Mouse (Mus musculus) liver, postnatal 0 days (tissue): ENCODE measurements around the gene Tbccd1. TPM values are rescaled to one million over a fixed set of nuclear protein-coding genes. Genes with fewer than 3 reads are reported as not detected.
"Not testable (repeated sequence)": the region's sequence is repeated elsewhere in the genome, so short reads cannot be mapped to it uniquely, and the experiment has no call there.

Source experiments
- ATAC-seq: fragments of 200-750 bp; cut with Nextera tagmentation; 2 replicates; pipeline ENCODE4 v1.8.0; 2017; ENCODE audit warnings: mild to moderate bottlenecking, moderate library complexity
- DNase-seq: peaks from one replicate; pipeline ENCODE4 v3.0.0-alpha.2; 2016
- H3K27ac ChIP-seq: fragments of 300-500 bp; sonication (generic); 2 replicates; pipeline ENCODE4 v1.5.1; 2014; ENCODE audit warnings: antibody characterized with exemption, moderate library complexity, mild to moderate bottlenecking, low read depth
- H3K27me3 ChIP-seq: fragments of 300-500 bp; sonication (generic); 2 replicates; pipeline ENCODE4 v1.6.1; 2014; ENCODE audit warnings: low read length, control low read depth, mixed read lengths; ENCODE audit not compliant: insufficient read depth
- H3K36me3 ChIP-seq: fragments of 300-500 bp; sonication (generic); replicated peaks from 2 replicates; pipeline ENCODE4 v1.6.1; 2014; ENCODE audit warnings: mild to moderate bottlenecking, control low read depth, low read length, moderate library complexity, mixed read lengths; ENCODE audit not compliant: insufficient read depth
- H3K4me1 ChIP-seq: fragments of 300-500 bp; sonication (generic); 2 replicates; pipeline ENCODE4 v1.6.1; 2014; ENCODE audit warnings: antibody characterized with exemption, mild to moderate bottlenecking, control low read depth; ENCODE audit not compliant: insufficient read depth
- H3K4me2 ChIP-seq: fragments of 300-500 bp; sonication (generic); 2 replicates; pipeline ENCODE4 v1.6.1; 2014; ENCODE audit warnings: low read depth, mild to moderate bottlenecking, low read length, moderate library complexity, mixed read lengths
- H3K4me3 ChIP-seq: fragments of 300-500 bp; sonication (generic); 2 replicates; pipeline ENCODE4 v1.5.1; 2014; ENCODE audit warnings: low read depth, low read length
- H3K9ac ChIP-seq: fragments of 300-500 bp; sonication (generic); replicated peaks from 2 replicates; pipeline ENCODE4 v1.6.1; 2014; ENCODE audit warnings: mild to moderate bottlenecking, moderate library complexity
- H3K9me3 ChIP-seq: fragments of 300-500 bp; sonication (generic); 2 replicates; pipeline ENCODE4 v1.6.1; 2016; ENCODE audit warnings: mild to moderate bottlenecking, control low read depth, low read length, mixed read lengths
- CTCF ChIP-seq: sonication (generic); IDR thresholded peaks from 2 replicates; pipeline ENCODE4 v1.5.1; 2016; ENCODE audit warnings: antibody characterized with exemption, low read depth
- EP300 ChIP-seq: IDR thresholded peaks from 2 replicates; pipeline ENCODE4 v1.6.1; 2016; ENCODE audit warnings: antibody characterized with exemption, low read depth, mild to moderate bottlenecking
- WGBS: fragments of 180-500 bp; shearing (Covaris S2); extraction: QIAGEN DNeasy Blood & Tissue Kit; methylation state at CpG from one replicate; pipeline ENCODE4 v1.1.7; 2014; ENCODE audit not compliant: insufficient replicate concordance; 5-methylcytosine and 5-hydroxymethylcytosine counted together
- polyA plus RNA-seq: library from polyadenylated mRNA; unstranded; fragments of >200 nt; fragmentation: Nextera tagmentation; extraction: Ambion mirVana; gene quantifications from 2 replicates; pipeline ENCODE4 v1.2.1, GENCODE M21; 2015

Gene Tbccd1
- polyA plus RNA-seq, 1 experiment from 2014 or later, result 14.6 TPM

DNA sequence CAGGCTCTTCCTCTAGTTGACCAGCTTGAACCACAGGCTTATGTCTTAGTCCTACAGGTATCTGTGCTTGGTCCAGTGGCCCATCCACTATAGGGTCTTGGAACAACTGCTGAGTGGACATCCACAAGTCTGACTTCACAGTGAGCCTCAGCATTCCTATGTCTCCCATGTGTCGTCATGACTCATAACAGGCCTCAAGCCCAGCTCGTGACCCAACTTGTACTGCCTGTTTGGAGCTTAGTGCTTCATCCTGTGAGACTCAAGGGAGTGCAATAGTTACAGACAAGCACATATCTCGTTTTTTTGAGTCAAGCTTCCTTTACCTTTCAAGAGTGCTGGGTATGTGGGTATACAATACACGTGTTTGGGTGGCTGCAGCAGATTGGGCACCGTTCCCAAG lies 74.8 kb downstream of the Tbccd1 start:
- no peaks in the 10 kb centered on the region for H3K36me3 ChIP-seq
- no peak for TF ChIP-seq EP300
- TF ChIP-seq CTCF, result no peak
- DNase-seq (no peak), ATAC-seq (no peak)
- 75% methylated on average over 5 of the region's 5 CpGs for WGBS
- H3K27ac ChIP-seq, result no peak overlapping the region
- no peaks in the 10 kb centered on the region for H3K9me3 ChIP-seq
- H3K4me1 ChIP-seq, result no peaks in the 10 kb centered on the region
- H3K4me3 ChIP-seq, result no peak overlapping the region
- H3K9ac ChIP-seq, result no peak overlapping the region
- H3K27me3 ChIP-seq, result no peaks in the 10 kb centered on the region
- no peak overlapping the region for H3K4me2 ChIP-seq

DNA sequence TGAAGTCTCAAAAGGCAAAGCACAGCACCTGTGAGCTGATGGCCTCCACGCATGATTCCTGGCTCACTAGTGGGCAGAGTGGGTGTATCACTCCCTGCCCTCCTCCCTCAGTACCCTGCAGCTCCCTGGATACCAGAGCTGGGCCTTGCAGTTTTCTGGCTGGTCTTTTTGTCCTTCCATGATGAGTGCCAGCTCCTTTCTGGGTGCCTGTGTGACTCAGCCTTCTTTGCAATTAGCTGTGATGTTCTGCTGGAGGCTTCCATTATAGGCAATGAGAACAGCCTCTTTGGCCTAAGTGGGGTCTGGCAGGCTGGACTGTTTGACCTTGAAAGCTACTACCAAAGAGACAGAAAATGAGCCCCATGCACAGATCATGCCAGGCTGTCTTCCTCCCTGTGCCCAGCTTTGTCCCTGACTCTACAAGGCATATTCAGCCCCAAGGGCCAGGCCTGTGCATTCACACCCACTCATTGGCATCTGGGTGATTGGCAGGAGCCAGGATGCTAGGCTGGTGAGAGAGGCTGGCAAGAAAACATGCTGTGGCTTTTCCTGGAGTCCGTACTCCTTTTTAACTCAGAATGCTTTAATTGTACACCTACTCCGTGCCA lies 78.1 kb downstream of the Tbccd1 start:
- Histone ChIP-seq H3K36me3 (no peaks in the 10 kb centered on the region), H3K4me3 (no peak overlapping the region), H3K4me2 (no peak overlapping the region), H3K4me1 (no peaks in the 10 kb centered on the region), H3K27ac (no peak overlapping the region), H3K9me3 (no peaks in the 10 kb centered on the region), H3K9ac (no peak overlapping the region), H3K27me3 (no peaks in the 10 kb centered on the region)
- no peak for TF ChIP-seq EP300
- no peak for TF ChIP-seq CTCF
- no peak for DNase-seq
- 77% methylated on average over 3 of the region's 3 CpGs for WGBS
- no peak for ATAC-seq

DNA sequence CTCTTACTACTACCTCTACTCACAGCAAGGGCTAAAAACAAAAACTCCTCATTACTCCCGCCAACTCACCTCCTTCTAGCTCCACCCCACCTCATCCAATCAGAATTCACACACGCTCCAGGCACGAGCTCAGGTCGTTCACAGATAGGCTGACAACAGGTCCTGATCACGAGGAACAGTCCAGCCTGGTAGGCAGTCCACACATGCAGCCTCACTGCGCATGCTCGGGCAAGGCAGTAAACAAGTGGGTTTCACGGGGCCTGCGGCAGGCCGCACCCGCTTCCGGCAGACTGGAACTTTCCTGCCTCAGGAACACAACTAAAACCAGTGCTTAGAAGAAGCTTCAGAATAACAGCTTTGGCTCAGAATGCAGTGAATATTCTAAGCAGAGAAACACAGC lies 79.2 kb downstream of the Tbccd1 start:
- not testable (repeated sequence) for ATAC-seq, H3K9me3 ChIP-seq, H3K4me1 ChIP-seq, H3K36me3 ChIP-seq, H3K4me3 ChIP-seq, H3K9ac ChIP-seq, H3K27ac ChIP-seq, H3K27me3 ChIP-seq, DNase-seq, H3K4me2 ChIP-seq
- WGBS, result 79% methylated on average over 12 of the region's 12 CpGs

GRCm38 (mm10) chr16:22775471-22775985 lies 81.9 kb downstream of the Tbccd1 start:
- Histone ChIP-seq H3K4me1 (no peaks in the 10 kb centered on the region), H3K9ac (no peak overlapping the region), H3K4me2 (no peak overlapping the region), H3K9me3 (no peaks in the 10 kb centered on the region), H3K27me3 (no peaks in the 10 kb centered on the region), H3K4me3 (no peak overlapping the region), H3K36me3 (no peaks in the 10 kb centered on the region), H3K27ac (no peak overlapping the region)
- ATAC-seq (no peak), DNase-seq (no peak)
- no peak for TF ChIP-seq EP300
- WGBS, result 63% methylated on average over 5 of the region's 5 CpGs

GRCm38 (mm10) chr16:22768661-22769060 lies 88.8 kb downstream of the Tbccd1 start:
- no peaks in the 10 kb centered on the region for H3K4me1 ChIP-seq
- WGBS, result 79% methylated on average over 8 of the region's 8 CpGs
- ATAC-seq (no peak), DNase-seq (no peak)
- no peak overlapping the region for H3K27ac ChIP-seq
- H3K27me3 ChIP-seq, result no peaks in the 10 kb centered on the region
- no peaks in the 10 kb centered on the region for H3K9me3 ChIP-seq
- no peak overlapping the region for H3K9ac ChIP-seq
- H3K4me3 ChIP-seq, result no peak overlapping the region
- no peak overlapping the region for H3K4me2 ChIP-seq
- no peaks in the 10 kb centered on the region for H3K36me3 ChIP-seq
- TF ChIP-seq EP300, result no peak
- TF ChIP-seq CTCF, result no peak

- 77% methylated on average over 3 of the region's 3 CpGs for WGBS
- DNase-seq (no peak), ATAC-seq (no peak)
- Histone ChIP-seq H3K9me3 (no peaks in the 10 kb centered on the region), H3K27me3 (no peaks in the 10 kb centered on the region), H3K36me3 (no peaks in the 10 kb centered on the region), H3K4me3 (no peak overlapping the region), H3K9ac (no peak overlapping the region), H3K4me1 (no peaks in the 10 kb centered on the region), H3K4me2 (no peak overlapping the region), H3K27ac (no peak overlapping the region)
- TF ChIP-seq CTCF (peak; percentile 10; the same call in 1 of the 2 replicates), EP300 (no peak)
Measured at GRCm38 (mm10) chr16:22767405-22767804, 90.1 kb downstream of the Tbccd1 start.
